Comparison of ENCODE assay signal across 1 mouse cellular context in genomic region chr15:79577671-79578426, GRCm38 (mm10).
TF ChIP-seq lines count a peak whose summit lies in the region.

No protein-coding gene starts in this region.

TF ChIP-seq in CH12.LX, 34 proteins besides CTCF, POLR2A, EP300 and RAD21:
- TF ChIP-seq E2F4 (IDR thresholded peaks at IDR 0.05; ENCODE audit: insufficient replicate concordance, low read depth, low read length) (no peak), CHD2 (IDR thresholded peaks at IDR 0.05; ENCODE audit: low read length) (no peak), NELFE (IDR thresholded peaks at IDR 0.05; ENCODE audit: low read depth, low read length) (no peak), ZNF384 (IDR thresholded peaks at IDR 0.05; ENCODE audit: low read depth, low read length) (no peak), SIN3A (IDR thresholded peaks at IDR 0.05; ENCODE audit: low read length) (no peak), RCOR1 (conservative IDR thresholded peaks at IDR 0.05; ENCODE audit: low read depth, low read length) (no peak), TCF12 (IDR thresholded peaks at IDR 0.05; ENCODE audit: low read depth, low read length) (no peak), ZC3H11A (IDR thresholded peaks at IDR 0.05; ENCODE audit: low read depth, low read length) (no peak), NRF1 (IDR thresholded peaks at IDR 0.05; ENCODE audit: low read depth, low read length) (no peak), GABPA (IDR thresholded peaks at IDR 0.05; ENCODE audit: insufficient replicate concordance, low read depth, low read length) (no peak), MEF2A (IDR thresholded peaks at IDR 0.05; ENCODE audit: borderline replicate concordance, low read depth, low read length) (no peak), PAX5 (IDR thresholded peaks at IDR 0.05; ENCODE audit: low read length) (no peak), SMC3 (IDR thresholded peaks at IDR 0.05; ENCODE audit: low read depth, low read length) (no peak)
